Mouse (Mus musculus): ENCODE results near the gene Traip. TPM values are rescaled to one million over a fixed set of nuclear protein-coding genes. Genes with fewer than 3 reads are reported as not detected.

The Traip gene
- 30.6 and 32.3 TPM in 2 replicates for polyA plus RNA-seq (2016; fragmentation: Nextera tagmentation; extraction: Ambion mirVana)

DNA sequence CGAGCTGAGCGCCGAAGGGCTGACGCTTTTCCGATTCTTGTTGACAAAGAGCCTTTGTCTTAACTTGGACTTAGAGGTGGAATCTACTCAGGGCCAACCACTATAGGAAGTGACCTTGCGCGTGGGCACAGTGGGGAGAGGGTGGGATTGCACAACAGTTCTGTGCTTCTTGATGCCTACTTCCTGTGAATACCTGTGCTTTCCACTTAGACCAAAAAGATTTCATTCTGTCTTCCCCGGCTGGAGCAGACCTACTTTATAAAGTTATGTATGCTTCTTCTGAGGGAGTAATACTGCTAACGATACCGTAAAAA lies at the start of gene Traip:
Gene Traip, plus strand, starts transcription at position 215 of the 314 bp plus-strand sequence.
- Histone ChIP-seq H3K4me1 (peaks cover 20% of the 10 kb centered on the region), H3K9me3 (no peaks in the 10 kb centered on the region), H3K27ac (peak within 1 kb of the TSS; percentile 89), H3K27me3 (no peaks in the 10 kb centered on the region), H3K9ac (peak within 1 kb of the TSS; percentile 62), H3K36me3 (replicated peaks) (0 out of 2 replicates have a peak, but pooled peaks cover 6% of the 10 kb centered on the region), H3K4me3 (replicated peaks) (peak within 1 kb of the TSS; percentile 66), H3K4me2 (peak within 1 kb of the TSS; percentile 63)
- 92% methylated on average over 10 of the region's 10 CpGs for WGBS
- ATAC-seq (ENCODE audit: low FRiP score): no peak

DNA sequence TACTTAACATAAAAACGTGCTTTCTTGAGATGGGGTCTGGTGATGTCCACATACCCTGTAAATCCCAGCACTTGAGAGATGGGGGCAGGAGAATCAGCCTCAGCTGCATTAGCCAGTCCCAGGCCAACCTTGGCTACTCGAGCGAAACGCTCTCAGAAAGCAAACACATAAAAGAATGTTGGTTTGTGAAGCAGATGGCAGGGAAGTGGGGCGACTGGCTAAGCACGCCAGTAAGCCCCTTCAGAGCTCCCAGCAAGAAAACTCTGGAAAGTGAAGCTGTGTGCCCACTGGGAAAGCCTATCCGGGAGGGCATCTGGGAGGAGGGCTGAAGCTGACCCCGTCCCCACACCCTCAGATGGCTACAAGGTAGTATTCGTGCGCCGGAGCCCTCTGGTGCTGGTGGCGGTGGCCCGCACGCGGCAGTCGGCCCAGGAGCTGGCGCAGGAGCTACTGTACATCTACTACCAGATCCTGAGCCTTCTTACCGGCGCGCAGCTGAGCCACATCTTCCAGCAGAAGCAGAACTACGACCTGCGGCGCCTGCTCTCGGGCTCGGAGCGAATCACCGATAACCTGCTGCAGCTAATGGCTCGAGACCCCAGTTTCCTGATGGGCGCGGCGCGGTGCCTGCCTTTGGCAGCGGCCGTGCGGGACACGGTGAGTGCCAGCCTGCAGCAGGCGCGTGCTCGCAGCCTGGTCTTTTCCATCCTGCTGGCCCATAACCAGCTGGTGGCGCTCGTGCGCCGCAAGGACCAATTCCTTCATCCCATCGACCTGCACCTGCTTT lies 48.9 kb upstream of the Traip start:
- peaks cover 14% of the 10 kb centered on the region for H3K4me1 ChIP-seq
- peak overlapping the region; percentile 31 for H3K4me3 ChIP-seq (replicated peaks)
- peak overlapping the region; percentile 51 for H3K9ac ChIP-seq
- H3K27ac ChIP-seq: 0 out of 2 replicates have a peak overlapping the region, but pooled peaks have one; percentile 31
- WGBS: 2% methylated on average over 44 of the region's 44 CpGs
- peak overlapping the region; percentile 57 for H3K4me2 ChIP-seq
- peaks cover 5% of the 10 kb centered on the region; the same call in 1 of the 2 replicates for H3K36me3 ChIP-seq (replicated peaks)
- H3K9me3 ChIP-seq: no peaks in the 10 kb centered on the region
- ATAC-seq (ENCODE audit: low FRiP score): peak; percentile 54
- H3K27me3 ChIP-seq: peaks cover 49% of the 10 kb centered on the region

DNA sequence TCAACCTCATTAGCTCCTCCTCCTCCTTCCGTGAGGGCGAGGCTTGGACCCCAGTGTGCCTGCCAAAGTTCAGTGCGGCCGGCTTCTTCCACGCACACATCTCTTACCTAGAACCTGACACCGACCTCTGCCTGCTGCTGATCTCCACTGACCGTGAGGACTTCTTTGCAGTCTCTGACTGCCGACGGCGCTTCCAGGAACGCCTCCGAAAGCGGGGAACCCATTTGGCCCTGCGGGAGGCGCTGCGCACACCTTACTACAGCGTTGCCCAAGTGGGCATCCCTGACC lies 48.4 kb upstream of the Traip start:
- ATAC-seq (ENCODE audit: low FRiP score): no peak; the same call in 1 of the 2 replicates
- no peaks in the 10 kb centered on the region for H3K9me3 ChIP-seq
- H3K9ac ChIP-seq: no peak overlapping the region
- no peak overlapping the region for H3K27ac ChIP-seq
- WGBS: 9% methylated on average over 17 of the region's 17 CpGs
- H3K4me3 ChIP-seq (replicated peaks): peak overlapping the region; percentile 31
- H3K4me2 ChIP-seq: peak overlapping the region; percentile 57
- H3K4me1 ChIP-seq: peaks cover 19% of the 10 kb centered on the region
- peaks cover 5% of the 10 kb centered on the region; the same call in 1 of the 2 replicates for H3K36me3 ChIP-seq (replicated peaks)
- H3K27me3 ChIP-seq: peaks cover 53% of the 10 kb centered on the region

DNA sequence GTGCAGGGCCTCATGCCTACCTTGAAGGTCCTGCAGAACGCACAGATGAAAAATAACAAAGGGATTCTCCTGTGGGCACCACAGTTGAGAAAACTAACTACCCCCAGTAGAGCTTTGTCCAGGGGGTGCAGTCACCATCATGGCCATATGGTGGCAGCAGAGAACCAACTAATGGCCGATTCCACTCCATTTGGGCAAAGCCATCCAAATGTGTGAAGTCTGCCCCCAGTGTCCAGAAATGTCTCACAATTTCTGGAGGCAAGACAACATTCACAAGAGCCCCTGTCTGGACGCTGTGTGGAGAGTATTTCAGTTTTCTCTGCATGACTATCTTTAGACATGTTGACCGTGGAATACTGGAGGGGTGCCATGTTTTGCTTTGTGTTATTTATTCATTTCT lies 45.2 kb upstream of the Traip start:
- peak; percentile 56 for ATAC-seq (ENCODE audit: low FRiP score)
- H3K4me3 ChIP-seq (replicated peaks): no peak overlapping the region
- 7% methylated on average over 4 of the region's 4 CpGs for WGBS
- H3K27me3 ChIP-seq: peaks cover 62% of the 10 kb centered on the region
- H3K36me3 ChIP-seq (replicated peaks): 0 out of 2 replicates have a peak, but pooled peaks cover 5% of the 10 kb centered on the region
- H3K4me2 ChIP-seq: no peak overlapping the region
- H3K9me3 ChIP-seq: no peaks in the 10 kb centered on the region
- H3K27ac ChIP-seq: no peak overlapping the region
- H3K4me1 ChIP-seq: peaks cover 46% of the 10 kb centered on the region
- H3K9ac ChIP-seq: no peak overlapping the region

DNA sequence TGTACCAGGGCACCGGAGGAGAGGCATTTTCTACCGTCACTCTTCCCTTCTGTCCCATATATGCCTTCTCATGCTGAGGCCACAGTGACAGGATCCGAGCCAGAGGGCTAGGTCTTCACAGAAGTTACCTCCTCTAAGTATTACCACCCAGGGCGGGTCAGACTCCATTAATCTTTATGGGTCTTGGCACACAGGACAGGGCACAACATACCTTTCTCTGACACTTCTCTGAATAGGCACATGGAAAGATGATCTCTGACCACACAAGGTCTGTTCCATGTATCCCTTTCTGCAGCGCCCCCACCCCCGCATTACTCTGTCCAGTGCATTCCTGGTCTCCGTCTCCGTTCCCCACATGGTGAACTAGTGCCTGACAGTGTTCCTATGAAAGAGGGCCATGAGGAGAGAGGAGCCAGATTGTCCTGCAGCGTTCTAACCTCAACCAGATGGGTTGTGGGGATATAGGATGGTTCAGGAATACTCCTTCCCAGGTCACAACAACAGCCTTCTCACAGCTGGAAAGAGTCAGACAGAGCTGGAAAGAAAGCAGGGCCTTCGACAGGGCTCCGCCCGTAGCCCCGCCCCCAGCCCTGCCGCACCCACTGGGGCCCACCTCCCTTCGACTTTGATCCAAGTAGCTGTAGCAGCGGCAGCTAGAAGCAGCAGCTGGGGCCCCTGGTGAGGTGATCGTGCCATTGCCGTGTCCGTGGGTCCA lies 43.5 kb upstream of the Traip start, which contains the start of gene Mst1r:
Gene Mst1r, plus strand, starts transcription at position 622 of the 715 bp plus-strand sequence.
- WGBS: 21% methylated on average over 19 of the region's 19 CpGs
- H3K4me3 ChIP-seq (replicated peaks): peak within 1 kb of the TSS; percentile 22
- H3K27me3 ChIP-seq: peaks cover 47% of the 10 kb centered on the region
- H3K27ac ChIP-seq: no peak within 1 kb of the TSS
- H3K36me3 ChIP-seq (replicated peaks): no peaks in the 10 kb centered on the region
- peak within 1 kb of the TSS; percentile 8; the same call in 1 of the 2 replicates for H3K9ac ChIP-seq
- peaks cover 34% of the 10 kb centered on the region for H3K4me1 ChIP-seq
- peak; percentile 47; the same call in 1 of the 2 replicates for ATAC-seq (ENCODE audit: low FRiP score)
- H3K9me3 ChIP-seq: no peaks in the 10 kb centered on the region
- H3K4me2 ChIP-seq: peak within 1 kb of the TSS; percentile 53

DNA sequence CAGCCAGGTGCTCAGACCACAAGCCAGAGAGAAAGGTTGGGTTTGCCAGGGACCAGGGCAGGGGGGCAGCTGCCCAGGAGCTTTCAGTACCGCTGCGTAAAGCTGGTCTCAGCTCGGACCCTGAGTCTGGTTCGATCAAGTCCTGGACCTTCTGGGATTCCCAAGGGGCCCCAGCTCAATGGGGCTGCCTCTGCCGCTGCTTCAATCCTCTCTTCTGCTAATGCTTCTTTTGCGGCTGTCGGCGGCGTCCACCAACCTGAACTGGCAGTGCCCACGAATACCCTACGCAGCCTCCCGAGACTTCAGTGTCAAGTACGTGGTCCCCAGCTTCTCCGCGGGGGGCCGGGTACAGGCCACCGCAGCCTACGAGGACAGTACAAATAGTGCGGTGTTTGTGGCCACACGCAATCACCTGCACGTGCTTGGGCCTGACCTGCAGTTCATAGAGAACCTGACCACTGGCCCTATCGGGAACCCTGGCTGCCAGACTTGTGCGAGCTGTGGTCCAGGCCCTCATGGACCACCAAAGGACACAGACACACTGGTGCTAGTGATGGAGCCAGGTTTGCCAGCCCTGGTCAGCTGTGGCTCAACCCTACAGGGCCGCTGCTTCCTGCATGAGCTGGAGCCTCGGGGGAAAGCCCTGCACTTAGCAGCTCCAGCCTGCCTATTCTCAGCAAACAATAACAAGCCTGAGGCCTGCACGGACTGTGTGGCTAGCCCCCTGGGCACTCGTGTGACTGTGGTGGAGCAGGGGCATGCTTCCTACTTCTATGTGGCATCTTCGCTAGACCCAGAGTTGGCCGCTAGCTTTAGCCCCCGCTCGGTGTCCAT lies 42.8 kb upstream of the Traip start:
- H3K4me3 ChIP-seq (replicated peaks): peak overlapping the region; percentile 22
- 53% methylated on average over 31 of the region's 31 CpGs for whole genome bisulfite sequencing
- H3K36me3 ChIP-seq (replicated peaks): no peaks in the 10 kb centered on the region
- H3K27ac ChIP-seq: no peak overlapping the region
- peaks cover 39% of the 10 kb centered on the region for H3K27me3 ChIP-seq
- no peaks in the 10 kb centered on the region for H3K9me3 ChIP-seq
- H3K4me2 ChIP-seq: peak overlapping the region; percentile 53
- H3K9ac ChIP-seq: peak overlapping the region; percentile 8; the same call in 1 of the 2 replicates
- peaks cover 31% of the 10 kb centered on the region for H3K4me1 ChIP-seq
- ATAC-seq (ENCODE audit: low FRiP score): 0 out of 2 replicates have a peak, but pooled peaks have one; percentile 12

DNA sequence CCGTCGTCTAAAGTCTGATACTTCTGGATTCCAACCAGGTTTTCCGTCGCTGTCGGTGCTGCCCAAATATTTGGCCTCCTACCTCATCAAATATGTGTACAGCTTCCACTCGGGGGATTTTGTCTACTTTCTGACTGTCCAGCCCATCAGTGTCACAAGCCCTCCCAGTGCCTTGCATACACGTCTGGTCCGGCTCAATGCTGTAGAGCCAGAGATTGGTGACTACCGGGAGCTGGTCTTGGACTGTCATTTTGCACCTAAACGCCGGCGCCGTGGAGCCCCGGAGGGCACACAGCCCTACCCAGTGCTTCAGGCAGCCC lies 42.2 kb upstream of the Traip start:
- Histone ChIP-seq H3K4me3 (replicated peaks) (no peak overlapping the region), H3K9me3 (no peaks in the 10 kb centered on the region), H3K4me1 (peaks cover 31% of the 10 kb centered on the region), H3K4me2 (no peak overlapping the region), H3K27me3 (peaks cover 33% of the 10 kb centered on the region), H3K9ac (no peak overlapping the region), H3K36me3 (replicated peaks) (no peaks in the 10 kb centered on the region), H3K27ac (no peak overlapping the region)
- no peak for ATAC-seq (ENCODE audit: low FRiP score)
- 88% methylated on average over 14 of the region's 14 CpGs for WGBS

DNA sequence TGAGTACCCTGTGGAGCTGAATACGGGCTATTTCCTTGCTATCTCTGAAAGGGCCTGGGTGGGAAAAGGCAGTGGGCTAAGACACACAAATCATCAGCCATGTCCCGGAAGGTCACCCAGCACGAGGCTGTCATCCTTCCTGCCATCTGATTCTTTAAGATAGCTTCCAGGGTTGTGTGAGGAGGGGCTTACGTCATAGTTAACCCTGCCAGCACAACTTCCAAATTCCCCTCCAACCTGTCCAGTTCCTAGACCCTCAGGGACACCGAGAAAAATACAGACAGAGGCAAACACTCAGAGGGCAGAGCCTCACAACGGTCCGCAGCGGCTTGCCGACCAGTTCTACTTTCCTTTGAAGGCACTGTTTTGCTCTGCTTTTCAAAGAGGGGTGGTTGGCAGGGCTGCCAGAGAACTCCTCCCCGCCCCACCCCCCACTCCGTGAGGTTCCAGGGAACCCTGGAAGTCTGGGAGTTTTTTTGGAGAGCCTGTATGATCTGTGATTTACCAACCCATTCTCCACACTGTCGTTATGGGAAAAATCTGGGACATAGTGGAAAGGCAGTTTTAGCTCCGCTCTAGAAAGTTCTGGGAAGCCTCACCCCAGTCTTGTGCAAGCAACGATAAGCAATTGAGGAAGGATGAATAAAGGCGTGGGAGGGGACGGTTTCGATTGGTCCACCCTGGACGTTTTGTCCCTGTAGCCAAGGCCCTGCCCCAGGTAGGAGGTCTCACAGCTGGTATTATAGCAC lies 41.4 kb upstream of the Traip start:
- H3K4me3 ChIP-seq (replicated peaks): no peak overlapping the region
- no peaks in the 10 kb centered on the region for H3K36me3 ChIP-seq (replicated peaks)
- H3K9me3 ChIP-seq: no peaks in the 10 kb centered on the region
- ATAC-seq (ENCODE audit: low FRiP score): no peak
- WGBS: 31% methylated on average over 18 of the region's 18 CpGs
- H3K27me3 ChIP-seq: peaks cover 27% of the 10 kb centered on the region
- peaks cover 31% of the 10 kb centered on the region for H3K4me1 ChIP-seq
- H3K9ac ChIP-seq: 0 out of 2 replicates have a peak overlapping the region, but pooled peaks have one; percentile 21
- peak overlapping the region; percentile 8; the same call in 1 of the 2 replicates for H3K4me2 ChIP-seq
- no peak overlapping the region for H3K27ac ChIP-seq

DNA sequence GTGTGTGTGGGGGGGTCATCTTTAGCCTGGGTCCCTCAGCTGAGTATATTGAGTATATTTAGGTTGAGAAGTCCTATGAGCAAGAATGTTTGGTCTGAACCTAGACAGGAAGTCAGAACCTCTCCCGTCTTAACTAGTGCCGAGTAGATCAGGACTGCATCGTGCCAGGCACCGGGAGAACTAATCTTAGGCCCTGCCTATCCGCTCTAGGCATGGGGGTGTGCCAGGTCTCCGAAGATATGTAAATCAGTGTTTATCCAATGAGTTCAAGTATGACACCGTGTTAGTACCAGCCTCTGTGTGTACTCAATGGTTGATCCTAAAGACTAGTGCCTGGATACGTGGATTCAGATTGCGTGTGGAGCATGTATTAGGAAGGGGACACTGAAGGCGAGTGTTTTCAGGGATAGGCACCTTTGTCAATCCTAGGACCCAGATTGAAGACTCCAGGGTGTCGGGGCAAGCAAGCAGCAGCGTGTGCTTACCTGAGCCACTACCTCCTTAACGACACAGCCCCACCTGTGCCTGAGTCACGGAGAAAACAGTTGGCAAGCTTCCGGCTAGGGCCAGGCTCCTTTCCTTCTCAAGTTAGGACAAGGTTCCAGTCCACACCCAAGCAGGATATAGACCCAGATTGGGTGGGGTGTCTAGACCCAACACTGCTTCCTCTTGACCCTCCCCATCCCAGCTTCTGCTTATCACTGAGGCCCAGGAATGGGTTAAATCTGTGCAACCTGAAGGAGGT lies 39.7 kb upstream of the Traip start:
- H3K9ac ChIP-seq: no peak overlapping the region
- H3K27me3 ChIP-seq: peaks cover 30% of the 10 kb centered on the region
- no peak for ATAC-seq (ENCODE audit: low FRiP score)
- whole genome bisulfite sequencing: 91% methylated on average over 15 of the region's 15 CpGs
- H3K4me1 ChIP-seq: peaks cover 31% of the 10 kb centered on the region
- H3K4me2 ChIP-seq: no peak overlapping the region
- no peak overlapping the region for H3K27ac ChIP-seq
- no peak overlapping the region for H3K4me3 ChIP-seq (replicated peaks)
- H3K36me3 ChIP-seq (replicated peaks): no peaks in the 10 kb centered on the region
- no peaks in the 10 kb centered on the region for H3K9me3 ChIP-seq

DNA sequence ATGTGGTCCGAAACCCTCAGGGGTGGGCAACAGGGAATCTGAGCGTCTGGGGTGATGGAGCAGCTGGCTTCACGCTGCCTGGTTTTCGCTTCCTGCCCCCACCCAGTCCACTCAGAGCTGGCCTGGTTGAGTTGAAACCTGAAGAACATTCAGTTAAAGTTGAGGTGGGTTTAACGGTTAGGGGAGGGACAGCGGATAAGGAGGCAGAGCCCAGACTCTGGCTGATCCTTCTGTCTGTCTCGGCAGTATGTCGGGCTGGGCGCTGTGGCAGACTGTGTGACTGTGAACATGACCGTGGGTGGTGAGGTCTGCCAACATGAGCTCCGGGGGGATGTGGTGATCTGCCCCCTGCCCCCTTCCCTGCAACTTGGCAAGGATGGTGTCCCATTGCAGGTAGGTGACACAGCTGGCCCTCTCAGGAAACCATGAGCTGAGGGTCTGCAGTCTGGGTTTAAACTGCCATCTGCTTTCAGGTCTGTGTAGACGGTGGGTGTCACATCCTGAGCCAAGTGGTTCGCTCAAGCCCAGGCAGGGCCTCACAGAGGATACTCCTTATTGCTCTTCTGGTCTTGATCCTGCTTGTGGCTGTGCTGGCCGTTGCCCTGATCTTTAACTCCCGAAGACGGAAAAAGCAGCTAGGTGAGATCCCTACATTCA lies 35.0 kb upstream of the Traip start:
- Histone ChIP-seq H3K9me3 (no peaks in the 10 kb centered on the region), H3K36me3 (replicated peaks) (no peaks in the 10 kb centered on the region), H3K27me3 (0 out of 2 replicates have a peak, but pooled peaks cover 4% of the 10 kb centered on the region), H3K27ac (no peak overlapping the region), H3K4me2 (no peak overlapping the region), H3K4me3 (replicated peaks) (no peak overlapping the region), H3K4me1 (peaks cover 9% of the 10 kb centered on the region), H3K9ac (no peak overlapping the region)
- WGBS: 83% methylated on average over 16 of the region's 16 CpGs
- ATAC-seq (ENCODE audit: low FRiP score): no peak

All from forebrain, embryonic 12.5 days (tissue).